Mouse (Mus musculus) skeletal muscle tissue, adult 2 months (tissue): ENCODE measurements around the gene 0610037L13Rik.
A peak's percentile ranks its signal among the peaks of the same experiment; 100 is the strongest.

Source experiments
- DNase-seq: peaks from one replicate; pipeline ENCODE4 v3.0.0-alpha.2; 2012; ENCODE audit warnings: low read depth, low spot score

The 0610037L13Rik gene

DNA sequence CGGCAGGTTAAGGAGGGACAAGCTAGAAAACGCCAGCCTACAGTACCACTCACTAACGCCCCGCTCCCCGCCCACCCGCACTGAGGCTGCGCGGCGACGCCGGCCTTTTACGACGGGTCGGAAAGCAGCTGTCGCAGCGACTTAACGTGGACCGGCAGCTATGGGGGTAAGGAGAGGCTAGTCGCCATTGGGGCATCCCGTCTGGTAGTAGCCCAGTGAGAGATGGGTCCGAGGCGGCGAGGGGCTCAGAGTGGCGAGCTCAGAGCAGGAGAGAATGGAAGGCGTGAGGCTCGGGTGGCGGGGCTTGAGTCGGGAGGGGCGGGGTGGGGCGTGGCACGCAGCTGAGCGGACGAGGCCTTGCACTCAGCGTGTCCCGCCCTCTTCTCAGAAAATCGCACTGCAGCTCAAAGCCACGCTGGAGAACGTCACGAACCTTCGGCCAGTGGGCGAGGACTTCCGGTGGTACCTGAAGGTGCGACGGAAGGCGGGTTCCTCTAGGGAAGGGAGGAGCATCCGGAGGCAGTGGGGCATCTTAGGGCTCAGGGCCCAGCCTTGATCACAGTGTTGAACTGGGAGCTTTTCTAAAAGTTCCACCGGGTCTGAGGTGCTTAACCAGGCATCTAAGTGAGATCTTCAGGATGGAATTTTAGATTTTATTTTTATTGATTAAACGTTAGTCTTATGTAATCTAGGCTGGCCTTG lies at the start of gene 0610037L13Rik:
0610037L13Rik (plus strand) TSS at position 83 of the 702 bp plus-strand sequence.
- peak; percentile 94 for DNase-seq

DNA sequence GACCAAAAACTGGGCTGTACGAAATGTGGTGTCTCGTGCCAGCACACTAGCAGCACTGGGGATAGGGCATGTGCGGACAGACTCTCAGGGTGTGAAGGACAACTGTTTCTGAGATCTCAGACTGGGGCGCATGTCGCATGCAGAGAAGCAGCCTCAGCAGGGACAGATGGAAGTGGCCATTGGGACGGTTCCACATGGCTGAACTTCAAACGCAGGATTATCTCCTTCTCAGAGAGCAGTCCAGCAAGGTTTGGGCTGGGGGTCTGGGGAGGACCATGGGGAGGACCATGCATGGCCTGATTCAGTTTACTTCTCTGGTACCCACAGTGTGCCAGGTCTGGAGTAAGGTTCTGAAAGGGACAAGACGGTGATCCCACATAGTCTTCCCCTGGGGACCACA lies 45.9 kb upstream of the 0610037L13Rik start:
- DNase-seq: no peak

- no peak for DNase-seq
Measured at GRCm38 (mm10) chr4:107844971-107845370, 44.6 kb upstream of the 0610037L13Rik start.

DNA sequence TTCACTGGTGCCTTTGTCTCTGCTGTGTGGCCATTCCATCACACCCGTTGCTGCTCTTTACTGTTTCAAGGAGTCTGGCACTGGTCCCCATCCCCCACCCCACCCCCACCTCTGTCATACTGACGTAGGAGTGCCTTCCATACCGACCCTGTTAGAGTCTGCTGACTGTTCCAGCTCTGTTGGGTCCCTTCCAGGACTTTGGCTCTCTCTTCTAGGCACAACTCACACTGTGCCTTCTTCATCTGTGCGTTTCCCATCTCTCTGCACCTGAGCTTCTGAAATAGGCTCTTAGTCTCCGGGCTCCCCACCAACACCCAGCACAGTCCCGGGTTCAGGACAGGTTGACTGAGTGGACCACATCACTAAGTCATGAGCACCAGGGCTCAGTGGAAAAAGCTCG lies 42.8 kb upstream of the 0610037L13Rik start:
- DNase-seq: no peak

GRCm38 (mm10) chr4:107848546-107848945 lies 41.1 kb upstream of the 0610037L13Rik start:
- no peak for DNase-seq

DNA sequence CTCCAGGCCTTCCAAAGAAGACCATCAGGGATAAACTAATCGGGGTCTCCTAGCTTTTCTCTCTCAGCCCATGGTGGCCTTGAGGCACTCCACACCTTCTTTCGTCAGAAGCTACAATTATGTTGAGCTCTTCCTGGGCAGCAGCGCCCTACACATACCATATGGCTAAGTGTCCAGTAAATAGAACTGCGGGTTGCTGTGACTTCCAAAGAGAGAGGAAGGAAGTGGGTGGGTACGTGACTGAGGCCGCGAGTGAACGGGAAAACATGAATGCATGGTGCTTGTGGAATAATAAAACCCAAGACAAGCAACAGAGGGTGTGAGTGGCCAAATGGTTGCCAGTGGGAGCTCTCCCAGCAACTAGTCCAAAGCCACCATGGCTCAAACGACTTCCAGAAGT lies 40.0 kb upstream of the 0610037L13Rik start:
- no peak for DNase-seq

DNA sequence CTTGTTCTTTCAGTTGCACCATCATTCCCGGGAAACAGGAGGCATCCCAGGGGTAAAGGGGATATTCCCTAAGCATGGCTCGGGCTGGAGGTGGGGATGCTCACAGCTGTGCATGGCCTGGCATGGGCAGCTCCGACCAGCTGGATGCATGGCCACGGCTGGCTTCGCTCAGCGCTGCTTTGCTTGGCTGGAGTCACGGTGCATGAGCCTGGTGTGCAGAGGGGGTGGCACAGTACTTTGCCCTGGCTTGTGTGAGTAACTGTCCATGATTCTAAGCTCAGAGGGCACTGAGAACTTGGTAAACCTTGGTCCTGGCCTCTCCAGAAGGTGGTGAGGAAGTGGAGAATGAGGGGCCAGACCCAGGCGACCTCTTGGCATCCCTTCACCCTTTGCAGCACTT lies 39.5 kb upstream of the 0610037L13Rik start:
- no peak for DNase-seq

DNA sequence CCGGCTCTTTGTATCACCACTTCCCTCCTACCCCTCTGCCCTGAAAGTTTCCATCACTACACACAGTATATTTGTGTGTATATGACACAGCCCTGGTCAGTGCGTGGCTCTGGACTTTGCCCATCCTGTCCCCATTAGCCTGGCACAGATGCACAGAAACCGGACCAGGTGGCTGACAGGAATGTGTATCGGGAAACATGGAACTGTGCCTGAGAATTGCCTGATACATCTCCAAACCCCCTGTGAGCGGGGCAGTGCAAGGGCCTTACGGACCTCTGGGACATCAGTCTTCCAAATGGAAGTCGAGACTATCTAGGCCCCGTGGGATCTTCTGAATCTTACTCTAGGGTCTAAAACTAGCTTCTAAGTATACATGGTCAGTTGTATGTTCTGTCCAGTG lies 36.3 kb upstream of the 0610037L13Rik start:
- no peak for DNase-seq

DNA sequence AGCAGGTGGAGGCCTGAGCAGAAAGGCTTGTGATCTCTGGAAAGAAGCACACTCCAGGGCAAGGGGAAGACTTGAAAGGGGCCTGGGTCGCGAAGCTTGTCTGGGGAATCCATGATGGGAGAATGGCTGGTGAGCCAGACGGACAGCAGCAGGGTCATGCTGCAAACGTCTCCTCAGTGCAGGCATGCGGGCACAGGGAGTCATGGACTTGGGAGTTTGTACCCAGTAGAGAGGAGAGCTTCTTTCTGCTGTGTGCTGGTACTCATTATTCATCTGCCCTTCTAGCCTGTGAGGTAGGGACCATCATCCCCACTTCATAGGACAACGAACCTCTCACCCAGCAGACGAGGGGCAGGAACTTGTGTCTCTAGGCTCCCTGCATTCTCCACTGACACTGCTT lies 35.8 kb upstream of the 0610037L13Rik start:
- no peak for DNase-seq

DNA sequence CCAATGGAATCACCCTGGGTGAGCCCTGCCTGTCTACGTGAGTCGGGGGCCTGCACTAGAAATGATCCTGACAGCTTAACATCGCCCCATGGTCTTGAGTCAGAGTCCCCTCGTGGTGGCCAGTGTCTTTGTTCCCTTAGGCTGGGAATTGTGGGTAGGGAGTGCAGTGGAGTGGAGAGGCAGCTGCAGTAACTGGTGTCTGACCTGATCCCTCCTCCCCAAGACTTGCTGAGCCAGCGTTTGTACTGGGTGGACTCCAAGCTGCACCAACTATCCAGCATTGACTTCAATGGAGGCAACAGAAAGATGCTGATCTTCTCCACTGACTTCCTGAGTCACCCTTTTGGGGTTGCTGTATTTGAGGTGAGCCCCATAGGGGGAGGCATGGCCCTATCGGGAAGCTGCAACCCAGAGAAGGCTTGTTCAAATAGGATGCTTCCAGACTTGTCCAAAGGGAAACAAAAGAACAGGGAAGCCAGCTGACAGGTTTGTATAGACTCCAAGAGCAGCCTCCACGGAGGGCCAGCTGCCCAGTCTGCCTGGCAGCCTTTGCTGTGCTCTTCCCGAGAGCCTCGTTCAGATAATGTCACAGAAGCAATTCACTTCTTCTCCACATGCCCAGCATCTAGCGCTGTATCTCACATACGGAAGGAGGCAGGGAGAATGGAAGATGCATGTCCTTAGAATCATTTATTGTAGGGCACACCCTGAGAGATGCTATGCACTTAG lies 32.5 kb upstream of the 0610037L13Rik start:
- DNase-seq: no peak

DNA sequence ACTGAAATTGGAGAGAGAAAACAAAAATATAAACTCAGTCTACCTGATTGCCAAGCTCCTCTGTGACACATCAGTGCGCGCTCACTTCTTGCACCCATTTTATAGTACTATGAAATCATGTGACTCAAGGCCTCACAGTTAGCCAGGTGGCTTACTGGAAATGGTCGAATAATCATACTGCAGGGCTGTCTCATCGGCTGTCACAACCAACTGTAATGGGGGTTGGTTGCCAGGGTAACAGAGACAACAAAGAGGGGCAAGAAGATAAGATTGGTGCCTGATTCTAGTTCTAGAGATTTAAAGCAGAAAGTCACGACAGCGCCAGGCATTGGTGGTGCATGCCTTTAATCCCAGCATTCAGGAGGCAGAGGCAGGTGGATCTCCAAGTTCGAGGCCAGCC lies 30.6 kb upstream of the 0610037L13Rik start:
- DNase-seq: no peak

- no peak for DNase-seq
Measured at GRCm38 (mm10) chr4:107864866-107865265, 24.7 kb upstream of the 0610037L13Rik start.

GRCm38 (mm10) chr4:107879254-107880050 lies 10.2 kb upstream of the 0610037L13Rik start, which contains the start of gene Magoh:
TSS of gene Magoh (plus strand) at chr4:107879755.
- peak; percentile 93 for DNase-seq

DNA sequence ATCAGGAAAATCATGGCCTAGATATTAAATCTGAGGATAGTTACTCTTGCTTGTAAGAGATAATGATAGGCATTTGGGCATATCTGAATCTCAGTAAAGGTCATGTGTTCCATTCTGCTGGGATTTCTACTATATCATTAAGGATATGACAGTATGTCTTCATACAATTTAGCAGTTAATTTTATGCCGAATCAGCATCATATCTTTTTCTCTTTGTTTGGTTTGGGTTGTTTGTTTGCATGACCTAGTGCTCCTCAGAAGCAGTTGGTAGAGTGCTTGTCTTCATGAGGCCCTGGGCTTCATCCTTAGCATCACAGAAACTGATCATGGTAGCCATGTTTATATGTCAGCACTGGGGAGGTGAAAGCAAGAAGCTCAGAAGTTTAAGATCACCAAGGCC lies 8.0 kb upstream of the 0610037L13Rik start:
- no peak for DNase-seq

- no peak for DNase-seq
Measured at GRCm38 (mm10) chr4:107886371-107886770, 3.2 kb upstream of the 0610037L13Rik start.

DNA sequence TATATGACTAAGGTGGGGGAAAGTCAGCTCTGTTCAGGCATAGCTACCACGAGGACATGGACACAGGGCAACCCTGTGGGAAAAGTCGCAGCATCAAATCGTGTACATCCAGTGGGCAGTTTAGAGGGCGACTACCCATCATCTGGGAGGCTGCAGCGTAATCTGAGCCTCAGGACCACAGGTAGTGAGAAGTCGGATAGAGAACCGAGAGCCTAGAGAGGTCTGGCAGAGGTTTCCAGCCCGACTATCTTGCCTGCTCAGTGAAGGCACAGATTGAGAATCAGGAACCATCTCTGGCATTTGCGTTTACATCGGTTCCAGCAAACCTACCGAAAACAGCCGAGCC lies 255 bp upstream of the 0610037L13Rik start:
- DNase-seq: no peak

DNA sequence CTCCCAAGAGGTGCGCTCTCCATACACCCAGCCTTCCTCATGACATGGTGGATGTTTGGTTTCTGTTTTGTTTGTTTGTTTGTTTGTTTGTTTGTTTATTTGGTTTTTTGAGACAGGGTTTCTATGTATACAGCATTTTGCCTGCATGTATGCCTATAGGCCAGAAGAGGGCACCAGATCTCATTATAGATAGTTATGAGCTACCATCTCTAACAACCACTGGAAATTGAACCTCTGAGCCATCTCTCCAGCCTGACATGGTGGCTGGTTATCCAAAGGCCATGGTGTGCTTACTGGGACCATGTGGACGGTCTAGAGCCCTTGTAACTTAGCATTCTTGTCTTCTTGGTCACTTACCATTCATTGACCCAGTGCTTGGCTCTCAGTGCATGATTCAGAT lies 3.0 kb downstream of the 0610037L13Rik start:
- no peak for DNase-seq

- DNase-seq: no peak
Measured at GRCm38 (mm10) chr4:107899211-107899927, 9.8 kb downstream of the 0610037L13Rik start.

GRCm38 (mm10) chr4:107900206-107900605 lies 10.6 kb downstream of the 0610037L13Rik start:
- DNase-seq: no peak

DNA sequence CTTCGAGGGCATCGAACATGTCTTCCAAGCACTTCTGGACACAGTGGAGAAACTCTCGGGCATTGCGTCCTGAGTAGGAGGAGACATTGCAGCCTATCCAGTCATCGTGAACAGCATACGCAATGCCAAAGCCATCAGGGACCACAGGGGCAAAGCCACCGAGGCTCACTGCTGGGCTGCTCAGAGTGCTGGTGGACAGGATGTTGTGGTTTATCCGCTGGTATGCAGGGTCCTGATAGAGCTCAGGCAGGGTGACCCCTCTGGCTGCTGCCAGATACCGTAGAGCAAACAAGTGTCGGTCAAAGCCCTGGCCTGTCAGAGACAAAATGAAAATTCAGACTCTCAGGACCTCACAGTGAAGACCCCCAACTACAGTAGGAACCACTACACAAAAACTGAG lies 14.6 kb downstream of the 0610037L13Rik start:
- no peak for DNase-seq

GRCm38 (mm10) chr4:107906561-107906960 lies 16.9 kb downstream of the 0610037L13Rik start:
- DNase-seq: no peak

GRCm38 (mm10) chr4:107910020-107910419 lies 20.4 kb downstream of the 0610037L13Rik start:
- no peak for DNase-seq
